Mouse (Mus musculus) liver, embryonic 14 days (tissue): ENCODE data around the gene Gm5127. TPM values are rescaled to one million over a fixed set of nuclear protein-coding genes. Genes with fewer than 3 reads are reported as not detected.

Experiments used
- polyA plus RNA-seq: library from polyadenylated mRNA; depleted of rRNA; stranded (reverse); fragments of >200 nt; gene quantifications from 2 replicates; pipeline ENCODE4 v1.2.3, GENCODE M21; 2012; rRNA removed

The Gm5127 gene
- 0.02 TPM in 1 of 2 replicates, not detected in the other for polyA plus RNA-seq

DNA sequence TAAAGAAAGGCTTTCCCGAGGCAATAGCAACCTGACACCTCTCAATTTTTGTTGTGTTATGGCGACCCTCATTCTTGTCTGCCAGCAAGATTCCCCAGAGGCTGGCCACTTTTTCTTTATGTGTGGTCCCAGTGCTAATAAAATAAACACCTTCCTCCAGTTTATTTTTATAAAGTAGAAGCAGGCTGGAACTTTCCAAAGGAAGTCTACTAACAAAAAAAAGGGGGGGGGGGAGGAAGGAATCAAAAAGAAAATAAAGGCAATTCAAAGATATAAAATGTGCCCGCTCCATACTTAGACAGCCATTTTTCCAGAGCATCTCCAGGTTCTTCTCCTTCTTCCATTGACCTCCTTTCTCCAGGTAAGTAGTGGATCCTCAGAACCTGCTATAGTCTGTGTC, at the start of gene Gm5127:
TSS of gene Gm5127 (plus strand) at position 301 of the 400 bp plus-strand sequence.

DNA sequence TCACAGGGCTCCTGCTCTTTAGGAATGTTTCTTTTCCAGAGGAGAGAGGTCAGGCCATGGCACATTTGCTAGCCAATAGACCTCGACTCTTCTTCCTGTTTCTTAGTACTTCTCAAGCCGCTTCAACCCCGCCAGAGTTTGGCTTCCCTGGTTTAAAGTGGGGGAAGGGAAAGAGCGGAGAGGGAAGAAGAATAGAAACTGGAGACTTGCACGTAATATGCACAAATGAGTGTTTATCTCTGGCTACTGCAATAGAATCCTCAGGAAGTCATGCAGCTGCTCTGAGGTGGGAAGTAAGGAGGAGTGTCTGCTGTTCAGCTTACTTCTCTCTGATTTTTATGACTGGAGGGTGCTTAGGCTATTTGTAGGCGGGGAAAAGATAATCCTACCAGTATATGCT, 20.4 kb downstream of the Gm5127 start, which contains the start of gene Cysltr1:
TSS of gene Cysltr1 (minus strand) at position 294 of the 400 bp plus-strand sequence.

Other genes starting within 250 kb of the Gm5127 start
- 0.15 and 0.51 TPM in 2 replicates for gene Fndc3c1, start 97.8 kb upstream of the Gm5127 start, polyA plus RNA-seq
- gene Cysltr1, start 20.5 kb downstream of the Gm5127 start, polyA plus RNA-seq = 0.53 and 0.58 TPM in 2 replicates